Mouse (Mus musculus): ENCODE data around the gene Tmprss7. TPM values are rescaled to one million over a fixed set of nuclear protein-coding genes. Genes with fewer than 3 reads are reported as not detected.

The Tmprss7 gene
- polyA plus RNA-seq, 1 experiment from 2014 or later = 0.36 TPM

DNA sequence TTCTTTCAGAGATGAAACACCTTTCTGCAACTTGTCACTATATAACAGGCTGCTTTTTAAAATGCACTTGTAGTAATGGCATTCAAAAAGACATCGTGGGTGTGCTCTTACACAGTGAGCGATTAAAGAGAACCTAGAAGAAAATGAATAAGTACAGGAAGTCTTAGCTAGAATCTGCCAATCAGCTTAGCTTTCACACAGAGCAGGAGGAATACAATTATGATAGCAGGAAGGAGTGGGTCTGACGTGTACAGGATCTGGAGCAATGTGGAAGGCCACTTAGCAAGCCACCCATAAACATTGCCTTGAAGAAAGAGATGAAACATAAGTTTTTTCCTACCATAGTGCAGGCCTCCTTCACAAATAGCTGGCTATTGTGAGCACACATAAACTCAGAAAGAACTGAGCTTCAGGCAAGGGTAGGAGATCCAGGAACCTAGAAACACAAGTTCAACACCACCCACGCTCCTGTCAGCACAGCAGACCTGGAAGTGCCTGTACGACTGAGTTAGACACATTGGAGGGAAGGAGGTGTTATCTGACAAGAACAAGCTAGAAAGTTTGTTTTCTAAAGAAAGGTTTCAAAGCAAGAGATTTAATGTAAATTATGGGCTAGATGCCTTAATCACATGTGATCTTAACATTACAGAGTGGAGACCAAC lies 21.2 kb upstream of the Tmprss7 start:
- WGBS = 87% methylated on average over 5 of the region's 5 CpGs
- Histone ChIP-seq H3K9ac (no peak overlapping the region), H3K27ac (no peak overlapping the region), H3K4me2 (no peak overlapping the region), H3K36me3 (peaks cover 83% of the 10 kb centered on the region), H3K9me3 (no peaks in the 10 kb centered on the region), H3K4me3 (no peak overlapping the region), H3K4me1 (replicated peaks) (peaks cover 31% of the 10 kb centered on the region), H3K27me3 (no peaks in the 10 kb centered on the region)
- ATAC-seq (ENCODE audit: low FRiP score) = no peak

DNA sequence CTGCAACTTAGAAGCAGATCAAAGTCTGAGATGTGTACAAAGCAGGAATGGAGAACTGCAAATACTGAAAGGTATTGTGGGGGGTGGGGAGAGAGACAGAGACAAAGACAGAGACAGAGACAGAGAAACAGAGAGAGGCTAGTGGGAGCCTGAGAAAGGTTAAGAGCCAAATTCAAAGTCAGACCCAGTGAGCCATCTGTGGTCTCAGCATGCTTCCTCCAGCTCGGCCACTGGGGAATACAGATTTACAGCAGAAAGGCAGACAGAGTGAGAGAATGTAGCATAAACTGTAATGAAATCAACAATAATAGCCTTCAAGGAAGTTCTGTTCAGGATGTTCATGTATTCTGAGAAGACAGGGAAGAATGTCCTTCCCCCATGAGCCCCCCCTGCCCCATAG lies 20.4 kb upstream of the Tmprss7 start:
- H3K9me3 ChIP-seq = no peaks in the 10 kb centered on the region
- H3K4me1 ChIP-seq (replicated peaks) = peaks cover 24% of the 10 kb centered on the region
- H3K4me2 ChIP-seq = no peak overlapping the region
- WGBS = 81% methylated on average over 1 of the region's 1 CpGs
- no peak for ATAC-seq (ENCODE audit: low FRiP score)
- H3K36me3 ChIP-seq = peaks cover 80% of the 10 kb centered on the region
- H3K27me3 ChIP-seq = no peaks in the 10 kb centered on the region
- no peak overlapping the region for H3K9ac ChIP-seq
- H3K4me3 ChIP-seq = no peak overlapping the region
- no peak overlapping the region for H3K27ac ChIP-seq

DNA sequence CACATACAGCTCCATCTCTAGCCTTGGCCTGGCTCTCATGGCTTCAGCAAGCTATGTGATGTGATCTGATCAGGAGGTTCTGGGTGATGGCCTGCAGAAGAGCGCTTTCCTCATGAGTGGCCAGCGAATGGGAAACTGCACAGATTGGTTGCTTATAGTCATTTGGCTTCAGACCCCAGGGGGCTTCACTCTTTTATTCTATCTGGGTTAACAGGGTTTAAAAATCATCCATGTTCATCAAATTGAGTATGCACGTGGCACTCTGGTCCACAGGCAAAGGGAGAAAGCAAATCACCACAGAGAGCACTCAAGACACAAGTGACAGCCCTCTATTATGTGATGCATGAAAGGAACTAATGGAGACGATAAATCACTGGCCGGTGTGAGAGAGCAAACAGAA lies 19.8 kb upstream of the Tmprss7 start:
- no peak for ATAC-seq (ENCODE audit: low FRiP score)
- Histone ChIP-seq H3K4me3 (no peak overlapping the region), H3K27ac (no peak overlapping the region), H3K9ac (no peak overlapping the region), H3K27me3 (no peaks in the 10 kb centered on the region), H3K9me3 (no peaks in the 10 kb centered on the region), H3K4me1 (replicated peaks) (peaks cover 24% of the 10 kb centered on the region), H3K4me2 (no peak overlapping the region), H3K36me3 (peaks cover 75% of the 10 kb centered on the region)
- WGBS = 53% methylated on average over 5 of the region's 5 CpGs

DNA sequence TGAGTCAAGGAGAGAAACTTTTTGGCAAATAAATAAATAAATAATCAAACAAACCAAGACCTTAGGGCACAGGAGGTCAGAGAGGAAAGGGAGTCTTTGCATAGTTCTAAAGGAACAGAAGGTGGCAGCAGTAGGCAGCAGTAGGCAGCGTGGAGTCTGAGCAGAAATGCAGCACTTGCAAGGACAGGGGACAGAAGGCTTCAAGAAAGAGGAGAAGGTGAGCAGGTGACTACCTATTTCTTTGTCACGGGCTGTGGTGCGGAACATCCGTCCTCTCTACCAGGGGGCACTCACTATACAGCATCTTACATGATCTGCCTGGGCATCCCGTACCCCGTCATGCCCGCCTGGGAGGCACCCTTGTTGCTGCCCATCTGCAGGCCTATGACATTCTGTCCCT lies 17.8 kb upstream of the Tmprss7 start:
- no peak overlapping the region for H3K9ac ChIP-seq
- peaks cover 24% of the 10 kb centered on the region for H3K4me1 ChIP-seq (replicated peaks)
- no peak overlapping the region for H3K27ac ChIP-seq
- no peak overlapping the region for H3K4me3 ChIP-seq
- ATAC-seq (ENCODE audit: low FRiP score) = peak; percentile 19; the same call in 1 of the 2 replicates
- no peaks in the 10 kb centered on the region for H3K9me3 ChIP-seq
- no peak overlapping the region for H3K4me2 ChIP-seq
- no peaks in the 10 kb centered on the region for H3K27me3 ChIP-seq
- peaks cover 58% of the 10 kb centered on the region for H3K36me3 ChIP-seq
- whole genome bisulfite sequencing = 66% methylated on average over 7 of the region's 7 CpGs

DNA sequence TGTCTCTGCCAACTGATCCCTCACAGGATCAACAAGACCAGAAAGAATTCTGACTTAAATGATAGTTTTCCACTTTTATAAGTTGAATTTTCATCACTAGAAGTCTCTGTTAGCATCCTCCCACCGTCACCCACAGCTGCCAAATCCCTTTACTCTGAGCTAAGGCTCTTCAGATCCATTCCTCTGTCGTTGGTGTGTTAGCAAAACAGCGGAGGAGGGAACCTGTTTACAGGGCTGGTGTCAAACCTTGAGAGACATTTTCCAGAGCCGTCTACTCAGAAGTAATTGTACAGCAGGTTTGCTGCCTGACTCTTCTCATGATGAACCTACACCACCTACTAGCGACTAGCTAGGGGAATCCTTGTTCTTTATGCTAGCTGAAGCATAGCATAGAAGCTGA lies 5.8 kb upstream of the Tmprss7 start:
- Histone ChIP-seq H3K4me2 (no peak overlapping the region), H3K27me3 (no peaks in the 10 kb centered on the region), H3K9me3 (no peaks in the 10 kb centered on the region), H3K36me3 (no peaks in the 10 kb centered on the region), H3K27ac (no peak overlapping the region), H3K4me3 (no peak overlapping the region), H3K4me1 (replicated peaks) (peaks cover 7% of the 10 kb centered on the region), H3K9ac (no peak overlapping the region)
- no peak for ATAC-seq (ENCODE audit: low FRiP score)
- WGBS = 88% methylated on average over 5 of the region's 5 CpGs

DNA sequence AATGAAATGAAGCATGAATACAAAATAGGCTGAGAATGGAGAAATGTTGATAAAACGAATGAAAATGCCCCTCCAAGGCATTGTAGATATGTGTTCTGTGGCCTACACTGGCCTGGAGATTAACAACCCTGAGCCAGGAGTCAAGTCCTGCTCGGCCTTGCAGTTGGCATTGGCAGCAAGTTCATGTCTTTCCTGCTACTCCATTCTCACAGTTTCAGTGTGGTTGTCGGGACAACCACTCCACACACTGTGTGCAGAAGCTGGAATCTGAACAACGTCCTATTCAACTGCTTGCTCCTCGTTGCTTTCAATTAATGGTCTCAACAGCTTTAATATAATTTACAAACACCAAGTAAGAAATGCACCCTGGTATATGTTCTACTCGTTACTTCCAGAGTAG lies 4.5 kb upstream of the Tmprss7 start:
- H3K4me1 ChIP-seq (replicated peaks) = peaks cover 7% of the 10 kb centered on the region
- no peaks in the 10 kb centered on the region for H3K9me3 ChIP-seq
- no peaks in the 10 kb centered on the region for H3K27me3 ChIP-seq
- no peak overlapping the region for H3K4me3 ChIP-seq
- H3K27ac ChIP-seq = no peak overlapping the region
- peak; percentile 76 for ATAC-seq (ENCODE audit: low FRiP score)
- no peak overlapping the region for H3K4me2 ChIP-seq
- WGBS = 56% methylated on average over 6 of the region's 6 CpGs
- H3K36me3 ChIP-seq = no peaks in the 10 kb centered on the region
- no peak overlapping the region for H3K9ac ChIP-seq

DNA sequence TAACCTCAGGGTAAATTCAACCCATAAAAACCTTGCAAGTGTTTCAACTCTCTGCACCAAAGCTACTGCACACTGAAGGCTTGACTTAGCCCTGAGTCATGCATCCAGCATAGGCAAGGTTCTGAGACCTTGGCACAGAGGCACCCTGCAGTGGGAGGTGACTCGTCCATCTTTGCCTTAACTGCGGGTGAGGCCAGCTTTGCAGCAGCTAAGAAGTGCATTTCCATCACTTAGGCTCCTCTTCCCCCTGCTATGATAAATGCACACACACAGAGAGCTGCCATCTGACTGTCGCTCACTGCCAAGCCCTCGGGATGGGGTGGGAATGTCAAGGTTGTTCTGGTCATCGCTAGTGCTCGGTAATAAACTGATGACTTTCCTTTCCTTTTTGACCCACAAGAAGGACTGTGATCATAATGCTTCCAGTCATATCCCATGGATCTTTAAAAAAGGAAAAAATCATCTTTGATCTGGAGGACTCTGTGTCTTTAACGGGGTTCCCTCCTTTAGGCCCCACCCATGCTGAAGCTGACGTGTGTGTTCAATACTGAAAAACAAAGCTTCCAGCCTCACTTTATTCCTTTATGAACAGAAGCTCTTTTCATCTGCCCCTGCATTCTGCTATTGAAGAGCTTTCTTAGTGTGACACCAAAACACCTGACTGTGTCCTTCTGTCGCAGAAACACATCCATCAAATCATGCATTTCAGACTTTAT lies 2.1 kb upstream of the Tmprss7 start:
- H3K27ac ChIP-seq = no peak overlapping the region
- H3K36me3 ChIP-seq = no peaks in the 10 kb centered on the region
- ATAC-seq (ENCODE audit: low FRiP score) = no peak
- 68% methylated on average over 9 of the region's 9 CpGs for WGBS
- no peak overlapping the region for H3K4me3 ChIP-seq
- no peaks in the 10 kb centered on the region for H3K27me3 ChIP-seq
- no peaks in the 10 kb centered on the region for H3K9me3 ChIP-seq
- no peak overlapping the region for H3K9ac ChIP-seq
- no peak overlapping the region for H3K4me2 ChIP-seq
- H3K4me1 ChIP-seq (replicated peaks) = peaks cover 8% of the 10 kb centered on the region

DNA sequence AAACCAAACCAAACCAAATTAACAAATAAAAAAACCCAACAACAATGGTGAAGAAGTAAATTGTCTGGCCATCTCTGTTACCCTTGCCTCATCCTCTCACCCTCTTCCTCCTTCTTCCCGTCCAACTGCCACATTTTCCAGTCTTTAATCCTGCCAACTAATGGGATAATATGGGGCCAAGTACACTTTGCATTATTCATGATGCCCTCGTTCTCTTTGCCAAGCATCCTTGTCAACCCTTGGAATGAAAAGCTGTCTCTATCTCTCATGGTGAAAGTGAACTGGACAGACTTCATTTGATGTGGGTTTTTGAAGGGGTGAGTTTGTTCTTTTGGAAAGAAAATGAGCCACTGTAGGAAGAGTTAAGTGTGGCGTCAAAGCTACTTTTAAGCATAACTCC lies 607 bp downstream of the Tmprss7 start:
- no peak overlapping the region for H3K9ac ChIP-seq
- H3K4me2 ChIP-seq = no peak overlapping the region
- H3K36me3 ChIP-seq = no peaks in the 10 kb centered on the region
- 48% methylated on average over 3 of the region's 3 CpGs for WGBS
- no peak for ATAC-seq (ENCODE audit: low FRiP score)
- no peak overlapping the region for H3K27ac ChIP-seq
- peaks cover 18% of the 10 kb centered on the region for H3K4me1 ChIP-seq (replicated peaks)
- no peaks in the 10 kb centered on the region for H3K27me3 ChIP-seq
- H3K9me3 ChIP-seq = no peaks in the 10 kb centered on the region
- H3K4me3 ChIP-seq = no peak overlapping the region

DNA sequence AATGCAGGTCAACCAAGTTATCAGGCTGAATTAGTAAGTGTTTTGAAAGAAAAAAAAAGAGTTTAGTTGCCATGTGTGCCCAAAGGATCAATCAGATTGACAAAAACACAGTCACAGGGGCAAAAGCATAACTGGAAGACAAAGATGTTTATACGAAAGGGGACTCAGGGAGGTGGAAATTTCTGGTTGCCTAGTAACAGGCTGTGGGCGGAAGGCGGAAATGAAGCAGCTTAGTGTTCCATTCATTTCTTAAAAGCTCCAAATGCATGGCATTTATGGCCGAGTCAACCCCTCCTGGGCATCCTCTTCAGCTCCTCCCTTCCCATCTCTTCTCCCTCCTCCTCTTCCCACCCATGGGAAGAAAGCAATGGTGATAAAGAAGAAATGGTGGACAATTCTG lies 3.3 kb downstream of the Tmprss7 start:
- Histone ChIP-seq H3K4me1 (replicated peaks) (peaks cover 12% of the 10 kb centered on the region), H3K9ac (no peak overlapping the region), H3K36me3 (no peaks in the 10 kb centered on the region), H3K9me3 (no peaks in the 10 kb centered on the region), H3K27me3 (no peaks in the 10 kb centered on the region), H3K4me2 (0 out of 2 replicates have a peak overlapping the region, but pooled peaks have one; percentile 8), H3K27ac (peak overlapping the region; percentile 82), H3K4me3 (no peak overlapping the region)
- WGBS = 8% methylated on average over 4 of the region's 4 CpGs
- peak; percentile 73 for ATAC-seq (ENCODE audit: low FRiP score)

DNA sequence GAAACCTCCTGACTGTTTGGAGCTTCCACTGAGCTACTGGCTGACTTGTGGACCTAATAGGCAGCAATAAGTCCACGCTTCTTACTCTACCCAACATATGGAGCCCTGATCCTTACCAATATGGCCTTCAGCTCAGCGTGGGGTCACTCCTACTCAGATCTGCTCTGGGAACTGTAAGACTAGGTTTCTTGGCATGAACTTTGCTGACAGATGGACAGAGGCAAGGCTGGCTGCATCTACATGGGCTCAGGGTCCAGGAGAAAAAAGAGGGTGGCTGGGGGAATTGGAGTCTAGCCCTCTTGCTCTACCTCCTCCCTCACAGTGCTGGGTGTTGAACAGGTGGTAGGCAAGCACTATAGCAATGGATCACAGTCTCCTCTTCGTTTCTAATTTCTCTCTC lies 6.6 kb downstream of the Tmprss7 start:
- H3K27me3 ChIP-seq = no peaks in the 10 kb centered on the region
- H3K9ac ChIP-seq = no peak overlapping the region
- H3K9me3 ChIP-seq = no peaks in the 10 kb centered on the region
- H3K4me3 ChIP-seq = no peak overlapping the region
- no peak overlapping the region for H3K4me2 ChIP-seq
- 88% methylated on average over 3 of the region's 3 CpGs for WGBS
- H3K4me1 ChIP-seq (replicated peaks) = peaks cover 11% of the 10 kb centered on the region
- no peak for ATAC-seq (ENCODE audit: low FRiP score)
- no peak overlapping the region for H3K27ac ChIP-seq
- H3K36me3 ChIP-seq = no peaks in the 10 kb centered on the region

DNA sequence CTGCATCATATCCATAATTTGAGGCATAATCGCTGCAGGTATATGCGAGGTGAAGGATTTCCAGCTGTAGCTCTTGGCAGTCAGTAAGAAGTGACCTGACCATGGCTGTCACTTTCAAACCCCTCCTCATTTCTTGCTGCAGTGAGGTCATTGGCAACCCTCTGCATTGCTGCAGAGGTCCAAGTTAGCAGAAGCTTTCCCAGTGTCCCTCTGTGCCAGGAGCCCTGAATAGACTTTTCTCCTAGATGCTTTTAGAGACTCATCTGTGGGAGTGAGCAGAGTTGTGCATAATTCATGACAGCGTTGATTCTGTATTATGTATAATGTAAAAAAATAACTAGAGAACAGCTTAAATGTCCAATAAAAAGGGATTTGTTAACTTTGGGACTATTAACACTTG lies 8.2 kb downstream of the Tmprss7 start:
- Histone ChIP-seq H3K4me2 (no peak overlapping the region), H3K9me3 (no peaks in the 10 kb centered on the region), H3K36me3 (no peaks in the 10 kb centered on the region), H3K4me1 (replicated peaks) (peaks cover 8% of the 10 kb centered on the region), H3K27ac (no peak overlapping the region), H3K27me3 (no peaks in the 10 kb centered on the region), H3K4me3 (no peak overlapping the region), H3K9ac (no peak overlapping the region)
- WGBS = 71% methylated on average over 3 of the region's 3 CpGs
- peak; percentile 3; the same call in 1 of the 2 replicates for ATAC-seq (ENCODE audit: low FRiP score)

DNA sequence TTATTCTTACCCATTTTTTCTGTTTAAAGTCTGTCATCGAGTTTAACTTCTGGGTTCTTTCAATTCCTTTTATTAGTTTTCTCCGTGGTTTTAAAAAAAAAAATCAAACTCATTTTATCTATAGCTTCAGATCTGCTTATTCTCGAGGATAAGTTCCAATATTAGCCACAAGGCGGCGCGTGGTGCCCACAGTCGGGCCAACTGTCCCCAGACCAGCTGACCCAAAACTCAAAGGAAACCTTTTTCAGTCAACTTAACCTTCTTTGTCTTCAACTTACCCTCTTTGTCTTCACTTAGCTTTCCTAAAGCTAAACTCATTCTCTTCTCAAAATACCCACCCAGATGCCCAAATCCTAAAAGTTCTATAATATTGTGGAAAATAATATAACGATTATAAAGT lies 8.6 kb downstream of the Tmprss7 start:
- Histone ChIP-seq H3K4me2 (no peak overlapping the region), H3K27me3 (no peaks in the 10 kb centered on the region), H3K27ac (no peak overlapping the region), H3K36me3 (no peaks in the 10 kb centered on the region), H3K4me1 (replicated peaks) (0 out of 2 replicates have a peak, but pooled peaks cover 3% of the 10 kb centered on the region), H3K9me3 (no peaks in the 10 kb centered on the region), H3K9ac (no peak overlapping the region), H3K4me3 (no peak overlapping the region)
- WGBS = 15% methylated on average over 8 of the region's 8 CpGs
- ATAC-seq (ENCODE audit: low FRiP score) = peak; percentile 25; the same call in 1 of the 2 replicates

DNA sequence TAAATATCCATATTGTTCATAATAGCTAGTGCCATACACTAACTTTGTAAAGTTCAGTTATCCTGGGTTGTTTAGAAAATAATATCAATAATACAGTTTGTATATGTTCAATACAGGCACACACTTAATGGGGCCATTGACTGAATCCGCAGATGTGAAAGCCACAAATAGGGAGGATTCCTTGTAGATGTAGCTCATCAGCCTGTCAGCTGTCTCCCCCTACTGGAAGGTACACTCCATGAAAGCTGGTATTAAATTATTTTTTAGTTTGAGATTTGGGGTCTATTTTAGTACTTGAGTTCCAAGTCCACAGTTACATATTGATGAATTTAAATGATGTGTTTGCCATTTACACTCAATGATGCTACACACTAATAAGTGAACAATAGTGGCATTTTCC lies 17.0 kb downstream of the Tmprss7 start:
- Histone ChIP-seq H3K9ac (no peak overlapping the region), H3K36me3 (no peaks in the 10 kb centered on the region), H3K27me3 (no peaks in the 10 kb centered on the region), H3K4me2 (no peak overlapping the region), H3K9me3 (no peaks in the 10 kb centered on the region), H3K4me1 (replicated peaks) (no peaks in the 10 kb centered on the region), H3K27ac (no peak overlapping the region), H3K4me3 (no peak overlapping the region)
- 32% methylated on average over 1 of the region's 1 CpGs for WGBS
- no peak for ATAC-seq (ENCODE audit: low FRiP score)
